Mouse (Mus musculus): ENCODE measurements at regions not wholly inside any gene's neighbourhood (a gene's known extent, or its start where the extent isn't known, plus 50 kb on each side); places are given as distances from the start of the nearest gene placed in this dataset.
A peak's percentile ranks its signal among the peaks of the same experiment; 100 is the strongest.

- ATAC-seq (replicated peaks; ENCODE audit: poor library complexity): no peak
Measured at GRCm38 (mm10) chr8:12064664-12065063, 214.0 kb upstream of the A230072I06Rik start.

GRCm38 (mm10) chr8:12066454-12066853 is 212.2 kb upstream of the A230072I06Rik start:
- no peak for ATAC-seq (replicated peaks; ENCODE audit: poor library complexity)

- ATAC-seq (replicated peaks; ENCODE audit: poor library complexity): no peak
Measured at GRCm38 (mm10) chr8:12073311-12073999, 205.2 kb upstream of the A230072I06Rik start.

- ATAC-seq (replicated peaks; ENCODE audit: poor library complexity): no peak
Measured at GRCm38 (mm10) chr8:12075943-12076342, 202.7 kb upstream of the A230072I06Rik start.

- no peak for ATAC-seq (replicated peaks; ENCODE audit: poor library complexity)
Measured at GRCm38 (mm10) chr8:12076811-12077375, 201.7 kb upstream of the A230072I06Rik start.

GRCm38 (mm10) chr8:12077896-12078295 is 200.7 kb upstream of the A230072I06Rik start:
- ATAC-seq (replicated peaks; ENCODE audit: poor library complexity): no peak

- ATAC-seq (replicated peaks; ENCODE audit: poor library complexity): no peak
Measured at GRCm38 (mm10) chr8:12078679-12079566, 199.7 kb upstream of the A230072I06Rik start.

- no peak for ATAC-seq (replicated peaks; ENCODE audit: poor library complexity)
Measured at GRCm38 (mm10) chr8:12081536-12081935, 197.1 kb upstream of the A230072I06Rik start.

GRCm38 (mm10) chr8:12087192-12087800 is 191.3 kb upstream of the A230072I06Rik start:
- no peak for ATAC-seq (replicated peaks; ENCODE audit: poor library complexity)

GRCm38 (mm10) chr8:12100145-12100544 is 178.5 kb upstream of the A230072I06Rik start:
- no peak for ATAC-seq (replicated peaks; ENCODE audit: poor library complexity)

- no peak for ATAC-seq (replicated peaks; ENCODE audit: poor library complexity)
Measured at GRCm38 (mm10) chr8:12103296-12103695, 175.3 kb upstream of the A230072I06Rik start.

GRCm38 (mm10) chr8:12105106-12105901 is 173.3 kb upstream of the A230072I06Rik start:
- ATAC-seq (replicated peaks; ENCODE audit: poor library complexity): no peak

- ATAC-seq (replicated peaks; ENCODE audit: poor library complexity): no peak
Measured at GRCm38 (mm10) chr8:12108578-12108977, 170.0 kb upstream of the A230072I06Rik start.

GRCm38 (mm10) chr8:12111626-12112025 is 167.0 kb upstream of the A230072I06Rik start:
- no peak for ATAC-seq (replicated peaks; ENCODE audit: poor library complexity)

GRCm38 (mm10) chr8:12113023-12113422 is 165.6 kb upstream of the A230072I06Rik start:
- no peak for ATAC-seq (replicated peaks; ENCODE audit: poor library complexity)

GRCm38 (mm10) chr8:12126374-12127001 is 152.1 kb upstream of the A230072I06Rik start:
- no peak for ATAC-seq (replicated peaks; ENCODE audit: poor library complexity)

- no peak for ATAC-seq (replicated peaks; ENCODE audit: poor library complexity)
Measured at GRCm38 (mm10) chr8:12127106-12127800, 151.4 kb upstream of the A230072I06Rik start.

- ATAC-seq (replicated peaks; ENCODE audit: poor library complexity): no peak
Measured at GRCm38 (mm10) chr8:12127801-12128490, 150.7 kb upstream of the A230072I06Rik start.

GRCm38 (mm10) chr8:12130591-12130990 is 148.0 kb upstream of the A230072I06Rik start:
- peak; percentile 31; the same call in 1 of the 2 replicates for ATAC-seq (replicated peaks; ENCODE audit: poor library complexity)

All from megakaryocyte progenitor cell, adult 5-6 weeks (primary cell).